Mouse (Mus musculus): ENCODE data around the gene Coil. TPM values are rescaled to one million over a fixed set of nuclear protein-coding genes. Genes with fewer than 3 reads are reported as not detected.
A peak's percentile ranks its signal among the peaks of the same experiment; 100 is the strongest.

Coil gene
- polyA plus RNA-seq, 1 experiment from 2014 or later = 9.5 TPM

DNA sequence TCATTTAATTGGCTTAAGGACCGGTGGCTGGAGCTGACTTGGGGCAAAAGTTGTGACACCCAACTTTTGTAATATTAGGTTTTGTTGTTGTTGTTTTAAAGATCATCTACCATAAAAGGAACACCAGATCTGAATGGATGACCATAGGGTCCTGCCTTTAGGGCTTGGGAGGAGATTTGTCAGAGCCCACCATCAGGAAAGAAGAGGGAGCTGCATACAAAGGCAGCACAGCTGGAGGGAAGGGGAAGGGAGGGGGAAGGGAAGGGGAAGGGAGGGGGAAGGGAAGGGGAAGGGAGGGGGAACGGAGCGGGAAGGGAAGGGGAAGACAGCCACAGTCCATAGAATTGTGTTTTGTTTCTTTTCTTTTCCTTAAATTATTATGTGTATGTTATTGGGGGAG is 28.4 kb downstream of the Coil start:
- peak overlapping the region; percentile 97; the same call in 1 of the 2 replicates for H3K9ac ChIP-seq (ENCODE audit: low read depth, low read length)
- H3K9me3 ChIP-seq (ENCODE audit: control insufficient read depth, low read length) = no peaks in the 10 kb centered on the region
- peaks cover 3% of the 10 kb centered on the region; the same call in 1 of the 2 replicates for H3K36me3 ChIP-seq (ENCODE audit: control insufficient read depth, insufficient read depth, low read length)
- peak overlapping the region; percentile 78 for H3K4me2 ChIP-seq
- no peak overlapping the region for H3K27ac ChIP-seq (ENCODE audit: low read depth, low read length)
- peak overlapping the region; percentile 94 for H3K4me3 ChIP-seq (ENCODE audit: low read depth, low read length)
- peaks cover 19% of the 10 kb centered on the region for H3K4me1 ChIP-seq (replicated peaks; ENCODE audit: control insufficient read depth, insufficient read depth, low read length)
- WGBS = 24% methylated on average over 3 of the region's 3 CpGs
- DNase-seq (ENCODE audit: low spot score) = no peak
- no peaks in the 10 kb centered on the region for H3K27me3 ChIP-seq (replicated peaks; ENCODE audit: control insufficient read depth, insufficient read depth, low read length)
- ATAC-seq (replicated peaks; ENCODE audit: low FRiP score) = no peak

DNA sequence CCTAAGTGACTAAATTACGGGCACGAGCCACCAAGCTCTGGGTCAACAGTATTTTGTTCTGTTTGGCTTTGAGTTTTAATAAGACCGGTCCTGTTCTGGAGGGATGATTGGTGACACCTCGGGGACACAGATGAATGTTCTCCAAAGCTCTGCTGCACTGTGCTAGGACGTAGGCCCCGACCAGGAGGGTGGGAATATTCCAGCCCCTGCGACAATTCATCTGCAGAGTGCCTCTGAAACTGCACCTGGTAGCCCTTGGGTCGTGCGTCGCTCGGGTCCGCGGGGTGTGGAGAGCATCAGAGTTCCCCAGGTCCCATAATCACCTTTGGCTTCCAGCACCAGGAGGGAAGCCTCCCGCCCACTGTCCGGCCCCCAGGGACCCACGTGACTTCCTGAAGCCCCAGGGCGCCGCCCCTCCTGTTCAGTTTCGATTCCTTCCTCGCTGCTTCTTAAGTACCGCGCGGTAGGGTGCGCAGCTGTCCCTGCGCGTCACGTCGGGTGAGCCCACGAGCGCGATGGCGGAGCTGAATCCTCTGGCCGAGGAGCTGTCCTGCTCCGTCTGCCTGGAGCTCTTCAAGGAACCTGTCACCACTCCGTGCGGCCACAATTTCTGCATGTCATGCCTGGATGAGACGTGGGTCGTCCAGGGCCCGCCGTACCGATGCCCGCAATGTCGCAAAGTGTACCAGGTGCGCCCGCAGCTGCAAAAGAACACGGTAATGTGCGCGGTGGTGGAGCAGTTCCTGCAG is 29.1 kb downstream of the Coil start, which contains the start of gene Trim25:
Gene Trim25 (plus strand): TSS at position 403 of the 749 bp plus-strand sequence.
- DNase-seq (ENCODE audit: low spot score) = peak; percentile 87
- ATAC-seq (replicated peaks; ENCODE audit: low FRiP score) = peak; percentile 92
- WGBS = 1% methylated on average over 48 of the region's 48 CpGs
- Histone ChIP-seq H3K27me3 (replicated peaks; ENCODE audit: control insufficient read depth, insufficient read depth, low read length) (no peaks in the 10 kb centered on the region), H3K9ac (ENCODE audit: low read depth, low read length) (peak within 1 kb of the TSS; percentile 97), H3K27ac (ENCODE audit: low read depth, low read length) (peak within 1 kb of the TSS; percentile 84), H3K4me2 (peak within 1 kb of the TSS; percentile 78), H3K4me3 (ENCODE audit: low read depth, low read length) (peak within 1 kb of the TSS; percentile 94), H3K9me3 (ENCODE audit: control insufficient read depth, low read length) (no peaks in the 10 kb centered on the region), H3K36me3 (ENCODE audit: control insufficient read depth, insufficient read depth, low read length) (peaks cover 3% of the 10 kb centered on the region; the same call in 1 of the 2 replicates), H3K4me1 (replicated peaks; ENCODE audit: control insufficient read depth, insufficient read depth, low read length) (peaks cover 19% of the 10 kb centered on the region)

DNA sequence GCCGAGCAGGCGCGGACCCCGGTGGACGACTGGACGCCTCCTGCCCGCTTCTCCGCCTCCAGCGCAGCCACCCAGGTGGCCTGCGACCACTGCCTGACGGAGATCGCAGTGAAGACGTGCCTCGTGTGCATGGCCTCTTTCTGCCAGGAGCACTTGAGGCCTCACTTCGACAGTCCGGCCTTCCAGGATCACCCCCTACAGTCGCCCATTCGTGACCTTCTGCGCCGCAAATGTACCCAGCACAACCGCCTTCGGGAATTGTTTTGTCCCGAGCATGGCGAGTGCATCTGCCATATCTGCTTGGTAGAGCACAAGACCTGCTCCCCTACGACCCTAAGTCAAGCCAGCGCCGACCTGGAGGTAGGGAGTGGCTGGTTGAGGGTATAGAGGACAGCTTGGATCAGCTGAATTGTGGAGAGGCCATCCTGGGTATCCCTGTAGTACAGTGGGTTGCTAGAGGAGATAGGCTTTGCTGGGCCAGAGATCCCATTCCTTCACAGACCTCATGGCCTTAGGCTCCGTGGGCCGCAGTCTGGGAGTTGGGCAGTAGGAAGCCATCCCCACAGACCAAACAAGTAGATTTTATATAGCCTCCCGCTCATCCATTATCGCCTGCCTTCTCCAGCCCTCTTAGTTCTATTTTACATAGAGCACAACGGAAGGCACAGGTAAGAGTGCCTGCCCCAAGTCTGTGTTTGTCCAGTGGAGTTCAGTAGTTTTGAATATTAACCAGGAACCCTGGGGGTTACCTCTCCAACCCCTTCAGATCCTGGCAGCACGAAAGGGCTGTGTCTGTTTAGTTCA is 29.9 kb downstream of the Coil start:
- H3K4me2 ChIP-seq = peak overlapping the region; percentile 78
- H3K36me3 ChIP-seq (ENCODE audit: control insufficient read depth, insufficient read depth, low read length) = peaks cover 3% of the 10 kb centered on the region; the same call in 1 of the 2 replicates
- H3K4me1 ChIP-seq (replicated peaks; ENCODE audit: control insufficient read depth, insufficient read depth, low read length) = peaks cover 19% of the 10 kb centered on the region
- DNase-seq (ENCODE audit: low spot score) (peak; percentile 61), ATAC-seq (replicated peaks; ENCODE audit: low FRiP score) (peak; percentile 37)
- H3K4me3 ChIP-seq (ENCODE audit: low read depth, low read length) = peak overlapping the region; percentile 94
- no peaks in the 10 kb centered on the region for H3K9me3 ChIP-seq (ENCODE audit: control insufficient read depth, low read length)
- H3K27me3 ChIP-seq (replicated peaks; ENCODE audit: control insufficient read depth, insufficient read depth, low read length) = no peaks in the 10 kb centered on the region
- WGBS = 14% methylated on average over 33 of the region's 33 CpGs
- peak overlapping the region; percentile 84 for H3K27ac ChIP-seq (ENCODE audit: low read depth, low read length)
- H3K9ac ChIP-seq (ENCODE audit: low read depth, low read length) = peak overlapping the region; percentile 97

DNA sequence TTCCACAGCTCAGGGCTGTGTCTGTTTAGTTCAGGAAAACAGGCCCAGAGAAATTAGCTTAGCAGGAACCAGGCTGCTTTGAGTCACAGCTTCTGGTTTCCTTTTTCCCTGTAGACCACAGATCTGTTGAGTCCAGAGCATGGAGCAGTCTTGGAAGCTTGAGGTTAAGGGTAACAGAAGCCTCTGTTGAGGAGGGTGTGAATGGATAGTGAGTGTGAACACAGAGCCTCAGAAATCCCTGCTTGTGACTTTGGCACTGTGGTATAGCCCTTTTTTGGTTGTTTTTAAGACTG is 30.4 kb downstream of the Coil start:
- Histone ChIP-seq H3K36me3 (ENCODE audit: control insufficient read depth, insufficient read depth, low read length) (peaks cover 3% of the 10 kb centered on the region; the same call in 1 of the 2 replicates), H3K9ac (ENCODE audit: low read depth, low read length) (peak overlapping the region; percentile 97), H3K9me3 (ENCODE audit: control insufficient read depth, low read length) (no peaks in the 10 kb centered on the region), H3K27me3 (replicated peaks; ENCODE audit: control insufficient read depth, insufficient read depth, low read length) (no peaks in the 10 kb centered on the region), H3K4me3 (ENCODE audit: low read depth, low read length) (peak overlapping the region; percentile 94), H3K4me1 (replicated peaks; ENCODE audit: control insufficient read depth, insufficient read depth, low read length) (peaks cover 19% of the 10 kb centered on the region), H3K27ac (ENCODE audit: low read depth, low read length) (peak overlapping the region; percentile 16; the same call in 1 of the 2 replicates), H3K4me2 (peak overlapping the region; percentile 78)
- ATAC-seq (replicated peaks; ENCODE audit: low FRiP score) = no peak
- DNase-seq (ENCODE audit: low spot score) = no peak

DNA sequence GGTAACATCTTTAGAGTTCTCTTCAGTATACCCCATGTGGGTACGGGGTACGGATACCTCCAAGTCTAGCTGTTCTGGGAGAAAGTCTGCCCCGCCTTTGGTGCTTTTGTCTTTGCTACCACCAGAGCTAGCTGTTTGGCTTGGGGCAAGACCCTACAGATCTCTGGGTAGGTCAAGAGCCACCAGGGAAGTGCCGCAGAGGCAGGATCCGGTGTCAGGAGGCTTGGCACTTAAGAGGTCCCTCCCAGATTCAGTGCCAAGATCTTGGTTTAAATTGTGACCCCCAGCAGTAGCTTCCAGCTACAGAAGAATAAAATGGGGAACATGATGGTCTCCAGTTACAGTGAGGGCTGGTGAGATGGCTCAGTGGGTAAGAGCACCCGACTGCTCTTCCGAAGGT is 31.5 kb downstream of the Coil start:
- Histone ChIP-seq H3K36me3 (ENCODE audit: control insufficient read depth, insufficient read depth, low read length) (peaks cover 9% of the 10 kb centered on the region; the same call in 1 of the 2 replicates), H3K27ac (ENCODE audit: low read depth, low read length) (no peak overlapping the region), H3K4me1 (replicated peaks; ENCODE audit: control insufficient read depth, insufficient read depth, low read length) (peaks cover 19% of the 10 kb centered on the region), H3K4me2 (peak overlapping the region; percentile 78), H3K4me3 (ENCODE audit: low read depth, low read length) (peak overlapping the region; percentile 94), H3K9me3 (ENCODE audit: control insufficient read depth, low read length) (no peaks in the 10 kb centered on the region), H3K27me3 (replicated peaks; ENCODE audit: control insufficient read depth, insufficient read depth, low read length) (no peaks in the 10 kb centered on the region), H3K9ac (ENCODE audit: low read depth, low read length) (peak overlapping the region; percentile 97; the same call in 1 of the 2 replicates)
- DNase-seq (ENCODE audit: low spot score) = no peak
- 88% methylated on average over 7 of the region's 7 CpGs for WGBS
- no peak for ATAC-seq (replicated peaks; ENCODE audit: low FRiP score)

DNA sequence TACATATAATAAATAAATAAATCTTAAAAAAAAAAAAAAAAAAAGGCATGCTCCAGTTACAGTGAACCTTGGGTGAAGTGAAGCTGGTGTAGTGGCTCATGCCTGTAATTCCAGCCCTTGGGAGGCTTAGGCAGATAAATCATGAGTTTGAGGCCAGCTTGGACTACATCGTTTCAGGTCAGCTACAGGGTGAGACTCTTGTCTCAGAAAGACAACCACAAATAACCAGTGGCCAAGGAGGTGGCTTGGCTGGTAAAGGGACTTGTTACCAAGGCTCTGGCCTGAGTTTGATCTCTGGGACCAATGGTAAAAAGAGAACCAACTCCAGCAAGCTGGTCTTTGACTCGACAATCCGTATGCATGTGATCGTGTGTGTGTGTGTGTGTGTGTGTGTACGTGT is 32.0 kb downstream of the Coil start:
- ATAC-seq (replicated peaks; ENCODE audit: low FRiP score) = no peak
- no peaks in the 10 kb centered on the region for H3K9me3 ChIP-seq (ENCODE audit: control insufficient read depth, low read length)
- 0 out of 2 replicates have a peak overlapping the region, but pooled peaks have one; percentile 37 for H3K9ac ChIP-seq (ENCODE audit: low read depth, low read length)

DNA sequence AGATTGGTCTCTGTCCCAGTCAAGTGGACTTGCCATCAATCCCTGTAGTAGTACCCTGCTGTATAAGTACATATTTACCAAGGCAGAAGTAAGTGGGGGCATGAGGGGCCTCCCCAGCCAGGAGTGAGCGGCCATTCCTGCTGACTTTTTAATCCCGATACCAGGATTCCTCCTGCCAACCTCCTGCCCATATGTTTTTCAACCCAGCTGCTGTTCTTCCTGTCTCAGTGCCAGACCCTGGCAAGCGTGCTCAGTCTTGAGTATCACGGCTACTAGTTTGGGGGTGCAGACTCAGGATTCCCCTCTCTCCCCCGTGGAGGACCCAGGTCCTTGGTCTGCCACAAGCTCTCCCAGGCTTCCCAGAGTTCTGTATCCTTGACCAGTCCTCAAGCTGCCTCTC is 32.6 kb downstream of the Coil start:
- H3K4me1 ChIP-seq (replicated peaks; ENCODE audit: control insufficient read depth, insufficient read depth, low read length) = peaks cover 19% of the 10 kb centered on the region
- DNase-seq (ENCODE audit: low spot score) = no peak
- H3K9me3 ChIP-seq (ENCODE audit: control insufficient read depth, low read length) = no peaks in the 10 kb centered on the region
- no peaks in the 10 kb centered on the region for H3K27me3 ChIP-seq (replicated peaks; ENCODE audit: control insufficient read depth, insufficient read depth, low read length)
- WGBS = 76% methylated on average over 5 of the region's 5 CpGs
- ATAC-seq (replicated peaks; ENCODE audit: low FRiP score) = no peak
- H3K4me3 ChIP-seq (ENCODE audit: low read depth, low read length) = peak overlapping the region; percentile 28
- H3K27ac ChIP-seq (ENCODE audit: low read depth, low read length) = peak overlapping the region; percentile 87
- H3K4me2 ChIP-seq = peak overlapping the region; percentile 78
- peak overlapping the region; percentile 46 for H3K9ac ChIP-seq (ENCODE audit: low read depth, low read length)
- H3K36me3 ChIP-seq (ENCODE audit: control insufficient read depth, insufficient read depth, low read length) = peaks cover 14% of the 10 kb centered on the region; the same call in 1 of the 2 replicates

More for the DNA sequence above, 32.0 kb downstream of the Coil start:
- Histone ChIP-seq H3K27me3 (replicated peaks; ENCODE audit: control insufficient read depth, insufficient read depth, low read length) (no peaks in the 10 kb centered on the region), H3K4me3 (ENCODE audit: low read depth, low read length) (no peak overlapping the region; the same call in 1 of the 2 replicates), H3K4me1 (replicated peaks; ENCODE audit: control insufficient read depth, insufficient read depth, low read length) (peaks cover 19% of the 10 kb centered on the region), H3K36me3 (ENCODE audit: control insufficient read depth, insufficient read depth, low read length) (peaks cover 11% of the 10 kb centered on the region; the same call in 1 of the 2 replicates), H3K27ac (ENCODE audit: low read depth, low read length) (peak overlapping the region; percentile 35; the same call in 1 of the 2 replicates), H3K4me2 (peak overlapping the region; percentile 78)
- DNase-seq (ENCODE audit: low spot score) = no peak
- 80% methylated on average over 5 of the region's 5 CpGs for WGBS

DNA sequence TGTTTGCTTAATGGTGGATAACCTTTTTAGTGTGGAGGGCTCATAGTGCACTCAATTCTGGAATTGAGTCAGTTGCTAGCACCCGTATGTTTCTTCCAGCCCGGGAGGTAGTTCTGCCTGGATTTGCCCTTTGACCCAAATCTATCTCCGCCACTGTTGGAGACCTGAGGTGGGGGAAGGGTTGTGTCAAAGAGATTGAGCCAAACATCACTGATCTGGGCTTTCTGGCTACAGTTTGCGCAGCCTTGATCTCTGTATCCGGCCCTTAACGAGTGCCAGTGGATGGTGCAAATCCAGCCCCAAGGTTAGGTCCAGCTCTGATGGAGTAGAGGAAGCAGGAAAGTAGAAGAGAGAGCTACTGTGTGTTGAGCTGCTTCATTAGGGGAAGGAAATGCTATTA is 33.0 kb downstream of the Coil start:
- ATAC-seq (replicated peaks; ENCODE audit: low FRiP score) = no peak
- no peaks in the 10 kb centered on the region for H3K9me3 ChIP-seq (ENCODE audit: control insufficient read depth, low read length)
- H3K4me3 ChIP-seq (ENCODE audit: low read depth, low read length) = peak overlapping the region; percentile 28
- DNase-seq (ENCODE audit: low spot score) = no peak
- peaks cover 19% of the 10 kb centered on the region for H3K4me1 ChIP-seq (replicated peaks; ENCODE audit: control insufficient read depth, insufficient read depth, low read length)
- peak overlapping the region; percentile 87 for H3K27ac ChIP-seq (ENCODE audit: low read depth, low read length)
- 38% methylated on average over 6 of the region's 6 CpGs for WGBS
- peaks cover 14% of the 10 kb centered on the region; the same call in 1 of the 2 replicates for H3K36me3 ChIP-seq (ENCODE audit: control insufficient read depth, insufficient read depth, low read length)
- H3K4me2 ChIP-seq = peak overlapping the region; percentile 78
- no peaks in the 10 kb centered on the region for H3K27me3 ChIP-seq (replicated peaks; ENCODE audit: control insufficient read depth, insufficient read depth, low read length)
- peak overlapping the region; percentile 46 for H3K9ac ChIP-seq (ENCODE audit: low read depth, low read length)
